Mouse (Mus musculus): ENCODE measurements around the gene Tmem247. TPM values are rescaled to one million over a fixed set of nuclear protein-coding genes. Genes with fewer than 3 reads are reported as not detected.

Tmem247 gene
- total and polyA plus RNA-seq, 3 experiments = not detected

GRCm38 (mm10) chr17:86913003-86913607 lies 4.0 kb upstream of the Tmem247 start:
- no peak for DNase-seq

- no peak for DNase-seq
Observed at GRCm38 (mm10) chr17:86915540-86915939, 1.6 kb upstream of the Tmem247 start.

- DNase-seq = peak; percentile 60
Observed at GRCm38 (mm10) chr17:86918786-86919185, 1.6 kb downstream of the Tmem247 start.

GRCm38 (mm10) chr17:86919729-86920128 lies 2.6 kb downstream of the Tmem247 start:
- peak; percentile 81 for DNase-seq

GRCm38 (mm10) chr17:86924679-86925078 lies 7.5 kb downstream of the Tmem247 start:
- no peak for DNase-seq

- no peak for DNase-seq
Observed at GRCm38 (mm10) chr17:86926836-86927235, 9.7 kb downstream of the Tmem247 start.

GRCm38 (mm10) chr17:86929355-86929754 lies 12.2 kb downstream of the Tmem247 start:
- DNase-seq = no peak

GRCm38 (mm10) chr17:86929981-86930380 lies 12.8 kb downstream of the Tmem247 start:
- no peak for DNase-seq

GRCm38 (mm10) chr17:86932896-86933295 lies 15.7 kb downstream of the Tmem247 start:
- no peak for DNase-seq

- no peak for DNase-seq
Observed at GRCm38 (mm10) chr17:86937064-86937463, 19.9 kb downstream of the Tmem247 start.

GRCm38 (mm10) chr17:86937497-86938155 lies 20.5 kb downstream of the Tmem247 start:
- peak; percentile 96 for DNase-seq

GRCm38 (mm10) chr17:86938683-86939082 lies 21.5 kb downstream of the Tmem247 start:
- no peak for DNase-seq

GRCm38 (mm10) chr17:86942112-86942511 lies 25.0 kb downstream of the Tmem247 start:
- DNase-seq = no peak

GRCm38 (mm10) chr17:86943158-86943557 lies 26.0 kb downstream of the Tmem247 start:
- no peak for DNase-seq

- no peak for DNase-seq
Observed at GRCm38 (mm10) chr17:86946078-86946477, 28.9 kb downstream of the Tmem247 start.

GRCm38 (mm10) chr17:86947840-86948796 lies 31.0 kb downstream of the Tmem247 start, which contains the start of gene Atp6v1e2:
Gene Atp6v1e2, minus strand, starts transcription at chr17:86947897.
- DNase-seq = no peak

GRCm38 (mm10) chr17:86948801-86949200 lies 31.7 kb downstream of the Tmem247 start:
- no peak for DNase-seq

GRCm38 (mm10) chr17:86957239-86957638 lies 40.1 kb downstream of the Tmem247 start:
- DNase-seq = no peak

GRCm38 (mm10) chr17:86957968-86958367 lies 40.8 kb downstream of the Tmem247 start:
- no peak for DNase-seq

GRCm38 (mm10) chr17:86961301-86961841 lies 44.2 kb downstream of the Tmem247 start:
- DNase-seq = peak; percentile 86

GRCm38 (mm10) chr17:86962297-86962893 lies 45.2 kb downstream of the Tmem247 start:
- DNase-seq = peak; percentile 93

All from adrenal gland, adult 2 months (tissue).